Mouse (Mus musculus) brown adipose tissue, adult 24 weeks (tissue): ENCODE measurements around the gene Sgce. TPM values are rescaled to one million over a fixed set of nuclear protein-coding genes. Genes with fewer than 3 reads are reported as not detected.
"Not testable (repeated sequence)": the region's sequence is repeated elsewhere in the genome, so short reads cannot be mapped to it uniquely, and the experiment has no call there.

Source experiments
- H3K27ac ChIP-seq: fragments of 200-500 bp; replicated peaks from 2 replicates; pipeline ENCODE4 v1.5.1; 2012; ENCODE audit warnings: low read depth, mild to moderate bottlenecking, low read length
- H3K4me1 ChIP-seq: fragments of 200-500 bp; 2 replicates; pipeline ENCODE4 v1.6.1; 2012; ENCODE audit warnings: low read length, mixed read lengths; ENCODE audit not compliant: control insufficient read depth, insufficient read depth, insufficient read length
- H3K4me3 ChIP-seq: fragments of 200-500 bp; 2 replicates; pipeline ENCODE4 v1.5.1; 2012; ENCODE audit warnings: low read depth, mild to moderate bottlenecking, low read length, moderate library complexity; ENCODE audit not compliant: insufficient read depth
- polyA plus RNA-seq: library from polyadenylated mRNA; stranded (reverse); fragments of >200 nt; gene quantifications from 2 replicates; pipeline ENCODE4 v1.2.4, GENCODE M21; 2012; ENCODE audit not compliant: missing spikeins, insufficient read depth, insufficient read length

Sgce gene
- polyA plus RNA-seq, 1 experiment = 41.2 TPM

- Histone ChIP-seq H3K27ac (no peak overlapping the region), H3K4me1 (no peaks in the 10 kb centered on the region), H3K4me3 (no peak overlapping the region)
Observed at GRCm38 (mm10) chr6:4693544-4693943, 53.5 kb downstream of the Sgce start.

GRCm38 (mm10) chr6:4690438-4690837, 56.6 kb downstream of the Sgce start:
- Histone ChIP-seq H3K4me1 (no peaks in the 10 kb centered on the region), H3K27ac (no peak overlapping the region), H3K4me3 (no peak overlapping the region)

- H3K4me3 ChIP-seq = no peak overlapping the region
- H3K27ac ChIP-seq = no peak overlapping the region
- no peaks in the 10 kb centered on the region for H3K4me1 ChIP-seq
Observed at GRCm38 (mm10) chr6:4684706-4685340, 62.2 kb downstream of the Sgce start.

- Histone ChIP-seq H3K4me1 (no peaks in the 10 kb centered on the region), H3K27ac (no peak overlapping the region), H3K4me3 (no peak overlapping the region)
Observed at GRCm38 (mm10) chr6:4680576-4680975, 66.4 kb downstream of the Sgce start.

GRCm38 (mm10) chr6:4679981-4680380, 67.0 kb downstream of the Sgce start:
- H3K27ac ChIP-seq = no peak overlapping the region
- H3K4me3 ChIP-seq = no peak overlapping the region
- H3K4me1 ChIP-seq = no peaks in the 10 kb centered on the region

- no peak overlapping the region for H3K4me3 ChIP-seq
- no peak overlapping the region for H3K27ac ChIP-seq
- no peaks in the 10 kb centered on the region for H3K4me1 ChIP-seq
Observed at GRCm38 (mm10) chr6:4677356-4677761, 69.6 kb downstream of the Sgce start.

- H3K27ac ChIP-seq = no peak overlapping the region
- H3K4me3 ChIP-seq = no peak overlapping the region
- no peaks in the 10 kb centered on the region for H3K4me1 ChIP-seq
Observed at GRCm38 (mm10) chr6:4665154-4665553, 81.9 kb downstream of the Sgce start.

- Histone ChIP-seq H3K4me1 (no peaks in the 10 kb centered on the region), H3K4me3 (no peak overlapping the region), H3K27ac (no peak overlapping the region)
Observed at GRCm38 (mm10) chr6:4664313-4664712, 82.7 kb downstream of the Sgce start.

GRCm38 (mm10) chr6:4663516-4663915, 83.5 kb downstream of the Sgce start:
- no peak overlapping the region for H3K27ac ChIP-seq
- no peak overlapping the region for H3K4me3 ChIP-seq

GRCm38 (mm10) chr6:4658861-4659260, 88.1 kb downstream of the Sgce start:
- Histone ChIP-seq H3K4me3 (no peak overlapping the region), H3K4me1 (no peaks in the 10 kb centered on the region), H3K27ac (no peak overlapping the region)

More at GRCm38 (mm10) chr6:4663516-4663915, 83.5 kb downstream of the Sgce start:
- no peaks in the 10 kb centered on the region for H3K4me1 ChIP-seq

GRCm38 (mm10) chr6:4655924-4656323, 91.1 kb downstream of the Sgce start:
- no peak overlapping the region for H3K27ac ChIP-seq
- no peaks in the 10 kb centered on the region for H3K4me1 ChIP-seq

GRCm38 (mm10) chr6:4655466-4655865, 91.5 kb downstream of the Sgce start:
- H3K4me3 ChIP-seq = no peak overlapping the region

More at GRCm38 (mm10) chr6:4655924-4656323, 91.1 kb downstream of the Sgce start:
- H3K4me3 ChIP-seq = no peak overlapping the region

GRCm38 (mm10) chr6:4653741-4654140, 93.3 kb downstream of the Sgce start:
- H3K27ac ChIP-seq, H3K4me3 ChIP-seq, H3K4me1 ChIP-seq: not testable (repeated sequence)

More at GRCm38 (mm10) chr6:4655466-4655865, 91.5 kb downstream of the Sgce start:
- no peaks in the 10 kb centered on the region for H3K4me1 ChIP-seq
- H3K27ac ChIP-seq = no peak overlapping the region

GRCm38 (mm10) chr6:4652596-4653134, 94.3 kb downstream of the Sgce start:
- no peak overlapping the region for H3K27ac ChIP-seq
- H3K4me1 ChIP-seq = no peaks in the 10 kb centered on the region

GRCm38 (mm10) chr6:4647351-4647750, 99.7 kb downstream of the Sgce start:
- no peak overlapping the region for H3K4me3 ChIP-seq
- H3K4me1 ChIP-seq = no peaks in the 10 kb centered on the region
- no peak overlapping the region for H3K27ac ChIP-seq

More at GRCm38 (mm10) chr6:4652596-4653134, 94.3 kb downstream of the Sgce start:
- no peak overlapping the region for H3K4me3 ChIP-seq

- no peaks in the 10 kb centered on the region for H3K4me1 ChIP-seq
- H3K4me3 ChIP-seq = no peak overlapping the region
- H3K27ac ChIP-seq = no peak overlapping the region
Observed at GRCm38 (mm10) chr6:4642068-4642467, 104.9 kb downstream of the Sgce start.
